Mouse (Mus musculus) Muller cell, postnatal 12 days (primary cell): Measurements from ENCODE around the gene Gm38392.
A peak's percentile ranks its signal among the peaks of the same experiment; 100 is the strongest.

Source experiments
- DNase-seq: peaks from one replicate; pipeline ENCODE4 v3.0.0-alpha.2; 2015; ENCODE audit errors: inconsistent ontology term

Gene Gm38392

DNA sequence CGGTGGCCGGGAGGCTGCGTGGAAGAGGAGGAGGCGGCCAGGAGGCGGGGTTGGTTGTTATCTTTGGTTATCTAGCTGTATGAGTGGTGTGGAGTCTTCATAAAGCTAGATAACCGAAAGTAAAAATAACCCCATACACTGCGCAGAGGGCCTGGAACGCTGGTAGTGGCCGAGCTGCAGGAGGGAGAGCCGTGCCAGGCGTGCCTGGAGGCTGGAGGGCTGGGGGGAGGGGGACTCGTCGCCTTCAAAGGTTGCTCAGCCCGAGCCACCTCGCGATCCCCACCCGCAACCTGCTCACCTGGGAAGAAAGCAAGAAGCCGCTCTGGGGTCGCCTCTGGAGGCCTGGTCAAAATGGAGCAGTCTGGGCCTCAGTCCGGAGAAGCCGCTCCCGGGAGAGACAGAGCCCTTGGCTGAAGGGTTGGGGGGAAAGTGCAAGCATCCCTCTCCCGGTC, 71.4 kb downstream of the Gm38392 start:
- no peak for DNase-seq

GRCm38 (mm10) chr3:88214971-88215552, 71.9 kb downstream of the Gm38392 start:
- DNase-seq: peak; percentile 51

DNA sequence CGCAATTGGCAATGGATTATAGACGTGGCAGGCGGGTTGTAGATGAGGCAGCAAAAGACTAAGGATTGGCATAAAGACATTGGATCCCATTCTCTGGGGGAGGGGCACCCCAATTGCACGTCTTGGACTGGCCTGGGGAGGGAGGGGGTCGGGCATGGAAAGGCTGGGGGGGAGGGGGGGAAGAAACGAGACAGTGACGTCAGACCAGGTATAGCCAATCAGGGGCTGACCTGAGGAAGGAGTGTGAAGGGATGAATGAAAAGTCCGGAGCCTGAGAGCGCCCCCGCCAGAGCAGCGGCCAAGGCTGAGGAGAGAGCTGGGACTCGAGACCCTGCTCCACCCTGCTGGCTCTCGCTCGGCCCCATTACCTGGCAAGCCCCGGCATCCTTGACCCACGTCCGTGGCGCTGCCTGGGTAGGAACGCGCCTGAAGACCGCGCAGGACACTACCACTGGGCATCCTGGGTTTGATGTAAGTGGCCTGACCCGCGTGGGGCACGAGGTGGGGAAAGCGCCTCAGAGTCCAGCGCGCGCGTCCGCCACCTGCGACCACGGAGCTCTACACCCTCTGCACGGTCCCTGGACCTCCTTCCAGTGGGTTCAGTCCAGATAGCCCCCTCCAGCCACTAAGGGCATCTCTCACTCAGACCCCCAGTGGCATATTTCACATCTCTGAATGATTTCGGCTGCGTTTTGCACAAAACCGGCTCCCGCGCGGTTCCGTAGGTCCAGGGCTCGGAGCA, 72.6 kb downstream of the Gm38392 start:
- peak; percentile 93 for DNase-seq

DNA sequence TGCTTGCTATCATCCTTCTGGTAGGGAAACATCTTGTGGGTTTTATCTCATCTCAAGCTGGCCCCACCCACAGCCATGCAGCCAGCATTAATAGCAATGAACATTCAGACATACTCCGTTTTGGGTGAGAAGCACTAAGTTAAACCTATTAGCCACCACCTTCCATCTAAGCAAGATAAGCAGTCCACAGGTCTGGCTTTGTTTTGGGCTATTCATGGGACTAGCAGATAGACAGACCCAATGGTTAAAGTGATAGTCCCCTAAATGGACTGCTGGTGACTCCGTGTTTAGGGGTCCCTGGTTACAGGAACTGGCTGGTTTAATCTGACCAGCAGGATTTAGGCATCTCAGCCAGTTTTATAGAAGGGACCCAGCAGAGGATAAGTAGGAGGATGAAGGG, 74.0 kb downstream of the Gm38392 start:
- DNase-seq: peak; percentile 16

GRCm38 (mm10) chr3:88212356-88212755, 74.7 kb downstream of the Gm38392 start:
- no peak for DNase-seq

DNA sequence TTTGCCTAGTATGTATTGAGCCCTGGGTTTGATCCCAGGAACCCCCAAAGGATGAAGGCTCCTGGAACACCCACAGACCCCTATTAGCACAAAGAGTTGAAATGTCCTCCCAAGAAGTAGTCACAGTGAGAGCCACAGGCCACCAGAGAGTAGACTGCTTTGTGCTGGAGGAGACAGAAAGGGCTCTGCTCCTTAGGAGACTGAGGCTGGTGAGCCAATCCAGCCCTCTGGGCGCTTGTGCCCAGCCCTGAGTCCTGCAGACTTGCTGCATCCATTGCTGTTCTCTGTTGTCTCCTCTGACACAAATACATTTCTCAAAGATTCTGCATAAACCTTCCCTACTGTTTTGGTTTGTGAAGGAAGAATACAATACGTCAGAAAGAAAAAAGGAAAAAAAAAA, 76.1 kb downstream of the Gm38392 start:
- peak; percentile 7 for DNase-seq

DNA sequence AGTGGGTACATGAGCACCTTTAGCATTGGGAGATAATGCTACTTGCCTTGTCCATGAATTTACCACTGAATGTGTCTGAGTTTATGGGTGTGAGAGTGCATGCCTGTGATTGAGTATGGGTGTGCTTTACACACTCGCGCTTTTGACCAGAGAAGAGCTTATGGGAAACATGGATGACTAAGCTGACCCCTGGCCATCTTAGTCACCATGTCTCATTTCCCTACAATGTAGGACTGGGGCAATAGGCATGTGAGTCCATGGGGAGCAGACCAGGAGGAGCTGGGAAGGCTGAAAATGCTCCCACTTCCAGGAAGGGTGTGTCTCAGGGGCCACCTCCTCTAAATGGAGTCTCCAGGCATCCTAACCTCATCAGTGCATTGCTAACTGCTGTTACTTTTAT, 76.9 kb downstream of the Gm38392 start:
- peak; percentile 61 for DNase-seq

- peak; percentile 36 for DNase-seq
Observed at GRCm38 (mm10) chr3:88209306-88209705, 77.7 kb downstream of the Gm38392 start.

DNA sequence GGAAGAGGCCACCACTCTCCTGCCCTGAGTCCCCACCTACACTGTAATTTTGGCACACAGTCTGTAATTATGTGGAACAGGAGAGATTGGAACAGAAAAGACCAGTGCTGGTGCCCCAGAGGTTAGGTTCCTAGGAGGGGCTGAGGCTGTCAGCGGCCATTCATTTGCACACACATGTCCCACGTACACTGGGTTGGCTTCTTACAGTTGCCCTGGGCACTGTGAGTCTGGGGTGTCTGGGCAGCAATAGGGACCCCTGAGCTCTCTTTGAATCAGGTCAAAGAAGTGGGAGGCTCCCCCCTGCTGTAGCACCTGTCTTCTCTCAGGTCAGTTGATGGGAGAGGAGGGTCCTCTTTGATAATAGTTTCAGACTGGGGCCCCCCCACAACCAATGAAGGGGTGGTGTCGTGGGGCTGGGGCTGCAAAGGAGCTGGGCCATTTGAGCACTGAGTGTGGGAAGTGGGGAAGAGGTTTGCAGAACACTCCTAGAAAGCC, 78.7 kb downstream of the Gm38392 start:
- peak; percentile 28 for DNase-seq

GRCm38 (mm10) chr3:88207451-88208100, 79.4 kb downstream of the Gm38392 start:
- DNase-seq: no peak

- peak; percentile 79 for DNase-seq
Observed at GRCm38 (mm10) chr3:88206901-88207371, 80.1 kb downstream of the Gm38392 start.

GRCm38 (mm10) chr3:88206500-88206899, 80.5 kb downstream of the Gm38392 start:
- no peak for DNase-seq

DNA sequence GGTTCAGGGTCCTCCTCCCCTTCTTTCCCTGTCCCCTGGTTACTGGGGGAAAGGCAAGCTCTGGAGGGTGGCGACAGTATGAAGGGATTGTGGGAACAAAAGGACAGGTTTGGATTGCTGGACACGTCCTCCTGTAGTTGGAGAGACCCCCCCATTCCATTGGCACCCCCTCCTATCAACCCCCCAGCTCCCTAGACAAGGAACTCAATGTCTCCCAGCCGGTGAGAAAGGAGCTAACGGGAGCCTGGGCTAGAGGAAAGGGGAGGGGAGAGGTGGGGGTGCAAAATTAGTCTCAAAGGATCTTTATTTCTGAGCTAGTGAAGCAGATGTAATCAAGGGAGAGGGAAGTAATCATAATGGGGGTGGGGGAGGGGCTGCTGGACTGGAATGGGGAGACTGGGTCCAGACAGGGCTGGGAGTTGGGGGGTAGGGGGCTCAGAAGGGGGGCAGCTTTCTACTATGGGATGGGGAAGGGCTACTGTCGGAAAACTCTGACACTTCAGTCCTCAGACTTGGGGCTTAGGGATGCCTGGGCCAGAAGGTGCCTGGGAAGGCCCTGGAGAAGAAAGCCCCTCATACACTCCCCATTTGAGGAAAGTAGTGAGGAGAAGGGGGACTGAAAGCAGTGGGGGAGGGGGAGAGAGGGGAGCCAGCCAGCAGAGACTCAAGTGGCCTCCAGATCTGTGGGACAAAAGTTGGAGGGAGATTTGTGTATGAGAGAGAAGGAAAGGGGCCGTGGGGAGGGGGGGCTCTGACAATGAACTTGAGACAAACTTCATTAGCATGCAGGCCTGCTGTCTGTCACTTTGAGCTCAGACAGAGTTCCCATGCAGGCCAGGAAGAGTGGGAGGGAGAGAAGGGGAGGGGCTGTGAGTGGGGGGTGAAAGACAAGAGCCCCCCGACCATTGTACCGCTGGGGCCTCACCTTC, 81.2 kb downstream of the Gm38392 start:
- DNase-seq: peak; percentile 60

GRCm38 (mm10) chr3:88205176-88205562, 81.8 kb downstream of the Gm38392 start:
- DNase-seq: no peak

- DNase-seq: no peak
Observed at GRCm38 (mm10) chr3:88204751-88205150, 82.3 kb downstream of the Gm38392 start.

- DNase-seq: no peak
Observed at GRCm38 (mm10) chr3:88203999-88204700, 82.9 kb downstream of the Gm38392 start.

DNA sequence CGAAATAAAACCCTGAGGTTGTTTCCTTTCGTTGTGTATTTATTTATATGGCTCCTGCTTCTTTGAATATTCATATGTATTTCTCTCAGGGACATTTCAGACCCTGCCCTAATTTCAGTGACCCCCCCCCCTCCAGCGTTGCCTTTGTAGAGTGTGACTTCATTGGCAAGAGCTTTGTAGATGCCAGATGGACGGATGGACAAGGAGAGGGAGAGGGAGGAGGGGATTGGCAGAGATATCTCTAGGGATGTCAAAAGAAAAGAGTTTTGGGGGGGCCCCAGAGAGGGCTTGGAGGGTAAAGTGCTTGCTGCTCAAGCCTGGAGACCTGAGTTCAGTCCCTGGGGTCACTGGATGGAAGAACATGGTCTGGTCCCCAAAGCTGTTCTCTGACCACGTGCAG, 83.6 kb downstream of the Gm38392 start:
- no peak for DNase-seq

GRCm38 (mm10) chr3:88202986-88203385, 84.0 kb downstream of the Gm38392 start:
- no peak for DNase-seq

- DNase-seq: no peak
Observed at GRCm38 (mm10) chr3:88201640-88202039, 85.4 kb downstream of the Gm38392 start.

GRCm38 (mm10) chr3:88200972-88201330, 86.1 kb downstream of the Gm38392 start:
- DNase-seq: no peak
